Mouse (Mus musculus) CH12.LX (cell line): ENCODE measurements around the gene Slc26a8.

Source experiments
- CHD2 ChIP-seq: IDR thresholded peaks from 2 replicates; pipeline ENCODE4 v1.6.1; 2011; ENCODE audit warnings: low read length, improper control_type of control experiment
- CTCF ChIP-seq, 2 experiments: IDR thresholded peaks in 1 of 2; conservative IDR thresholded peaks in 1 of 2; 2 replicates each; pipeline ENCODE4 v1.5.1; 2011 to 2012; ENCODE audit warnings: low read depth in 2 of 2, low read length in 2 of 2, improper control_type of control experiment in 1 of 2, inconsistent platforms in 1 of 2, mild to moderate bottlenecking in 1 of 2, moderate library complexity in 1 of 2
- EP300 ChIP-seq: IDR thresholded peaks from 2 replicates; pipeline ENCODE4 v1.6.1; 2011; ENCODE audit warnings: low read length, improper control_type of control experiment
- ETS1 ChIP-seq: conservative IDR thresholded peaks from 2 replicates; pipeline ENCODE4 v1.6.1; 2012; ENCODE audit warnings: low read depth, mild to moderate bottlenecking, inconsistent platforms, low read length, improper control_type of control experiment, moderate library complexity
- JUN ChIP-seq: IDR thresholded peaks from 2 replicates; pipeline ENCODE4 v1.6.1; 2011; ENCODE audit warnings: low read depth, mild to moderate bottlenecking, low read length, improper control_type of control experiment, moderate library complexity; ENCODE audit not compliant: insufficient read depth
- MAFK ChIP-seq: IDR thresholded peaks from 2 replicates; pipeline ENCODE4 v1.6.1; 2011; ENCODE audit warnings: low read length, improper control_type of control experiment; ENCODE audit not compliant: insufficient replicate concordance
- MAX ChIP-seq: IDR thresholded peaks from 2 replicates; pipeline ENCODE4 v1.6.1; 2011; ENCODE audit warnings: low read length, improper control_type of control experiment
- NELFE ChIP-seq: IDR thresholded peaks from 2 replicates; pipeline ENCODE4 v1.6.1; 2011; ENCODE audit warnings: low read depth, low read length, improper control_type of control experiment
- POLR2A ChIP-seq: IDR thresholded peaks from 2 replicates; pipeline ENCODE4 v1.6.1; 2011; ENCODE audit warnings: low read depth, mild to moderate bottlenecking, improper control_type of control experiment, low read length
- TBP ChIP-seq: conservative IDR thresholded peaks from 2 replicates; pipeline ENCODE4 v1.6.1; 2011; ENCODE audit warnings: low read depth, low read length, improper control_type of control experiment
- USF1 ChIP-seq: IDR thresholded peaks from 2 replicates; pipeline ENCODE4 v1.6.1; 2014; ENCODE audit warnings: low read depth, mild to moderate bottlenecking, inconsistent platforms, low read length, improper control_type of control experiment
- ZC3H11A ChIP-seq: IDR thresholded peaks from 2 replicates; pipeline ENCODE4 v1.6.1; 2012; ENCODE audit warnings: low read depth, mild to moderate bottlenecking, inconsistent platforms, low read length, improper control_type of control experiment
- ZNF384 ChIP-seq: IDR thresholded peaks from 2 replicates; pipeline ENCODE4 v1.6.1; 2012; ENCODE audit warnings: low read depth, low read length, improper control_type of control experiment, inconsistent platforms

DNA sequence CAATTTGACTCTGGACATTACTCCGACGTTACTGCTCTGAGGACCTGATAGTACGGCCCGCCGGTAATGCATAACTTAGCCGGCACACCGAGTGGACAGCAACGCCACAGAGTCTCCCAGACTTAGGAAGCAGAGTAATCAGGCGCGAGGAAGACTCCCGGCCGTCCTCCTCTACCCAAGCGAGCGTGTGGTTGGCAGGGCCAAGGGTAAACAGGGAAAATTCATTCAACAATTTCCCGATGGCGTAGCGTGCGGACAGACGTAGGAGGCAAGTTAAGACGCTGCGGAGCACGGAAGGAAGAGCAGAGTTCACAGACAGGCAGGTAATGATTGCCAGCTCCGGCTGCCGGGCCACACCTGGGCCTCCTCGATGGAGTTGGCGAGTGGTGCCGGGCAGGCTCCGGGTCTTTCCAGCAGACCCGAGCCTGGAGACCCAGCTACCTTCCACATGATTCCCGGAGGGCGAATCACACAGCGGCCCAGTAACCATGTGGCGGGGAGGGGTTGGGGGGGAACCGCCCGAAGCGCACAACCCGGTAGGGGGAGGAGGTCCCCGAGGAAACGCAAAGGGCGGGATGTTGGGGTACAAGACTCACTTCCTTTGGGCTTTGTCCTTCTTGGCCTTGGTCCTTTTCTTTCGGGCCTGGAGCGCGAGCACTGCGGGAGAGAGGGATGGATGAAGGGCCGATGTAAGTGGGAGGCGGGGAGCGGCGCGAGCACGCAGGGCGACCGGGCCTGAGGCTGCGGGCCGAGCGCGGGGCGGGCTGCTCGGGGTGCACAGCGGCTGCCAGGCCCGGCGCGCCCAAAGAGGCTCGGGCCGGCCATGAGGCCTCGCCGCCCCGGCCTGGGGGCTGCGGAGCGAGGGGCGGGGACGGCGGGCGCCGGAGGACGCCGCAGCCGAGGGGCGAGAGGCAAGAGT, 68.4 kb downstream of the Slc26a8 start:
- TF ChIP-seq POLR2A, result no peak
- TF ChIP-seq MAX, result peak; percentile 52; the same call in 1 of the 2 replicates
- TF ChIP-seq CTCF (conservative IDR thresholded peaks at IDR 0.05 in 1 of 2, IDR thresholded peaks at IDR 0.05 in 1 of 2; ENCODE audit: low read depth in 2 of 2, low read length in 2 of 2), result no peak
- no peak for TF ChIP-seq EP300
- no peak for TF ChIP-seq NELFE
- no peak for TF ChIP-seq ZNF384
- no peak for TF ChIP-seq JUN
- TF ChIP-seq CHD2, result no peak
- no peak for TF ChIP-seq USF1
- TF ChIP-seq MAFK, result no peak
- TF ChIP-seq ZC3H11A, result no peak
- no peak for TF ChIP-seq ETS1
- no peak for TF ChIP-seq TBP
